In the genomic region with DNA sequence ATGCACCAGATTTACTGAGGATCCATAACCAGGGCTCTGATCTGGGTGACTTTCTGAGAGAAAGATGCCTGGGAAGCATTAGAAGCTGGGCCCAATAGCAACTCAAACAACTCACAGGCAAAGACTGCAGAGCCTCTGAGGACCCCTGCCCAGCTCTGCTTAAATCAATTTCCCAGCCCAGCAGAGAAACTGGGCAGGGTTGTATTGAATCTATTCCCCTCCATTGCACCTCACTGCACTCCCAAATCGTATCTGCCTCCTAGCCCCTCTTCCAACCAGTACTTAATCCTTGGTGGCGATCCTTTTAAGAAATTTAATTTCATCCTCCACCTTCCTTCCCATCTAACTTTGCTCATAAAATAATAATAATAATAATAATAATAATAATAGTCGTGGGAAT, we compare ENCODE assay signal across 19 mouse cellular contexts.
"Had no signal": no experiment of that assay in that cellular context is flagged by ENCODE, and none has a peak within 500 bp of the region (broad histone marks: within the 10 kb centered on the region; RNA-seq: fewer than 3 reads in every experiment).

No protein-coding gene starts in this region.

- H3K36me3 ChIP-seq: limb, embryonic 10.5 days; limb, embryonic 13.5 days; liver, embryonic 12.5 days; liver, embryonic 15.5 days; lung, embryonic 15.5 days; midbrain, embryonic 15.5 days; stomach, embryonic 15.5 days had no signal

- H3K4me3 ChIP-seq: limb, embryonic 10.5 days; limb, embryonic 13.5 days; liver, embryonic 12.5 days; liver, embryonic 15.5 days; lung, embryonic 15.5 days; midbrain, embryonic 15.5 days; myocyte; stomach, embryonic 15.5 days had no signal

- H3K9ac ChIP-seq: limb, embryonic 13.5 days; liver, embryonic 12.5 days; liver, embryonic 15.5 days; lung, embryonic 15.5 days; midbrain, embryonic 15.5 days; stomach, embryonic 15.5 days had no signal

- DNase-seq: kidney, adult 2 months; kidney, postnatal 25 days; liver; lung, adult 18-20 months; lung, postnatal 10 days; lung, postnatal 36 days; right cerebral cortex, postnatal 25 days; spleen, adult 18-20 months; thymus, postnatal 25 days had no signal

- ATAC-seq: liver, embryonic 12.5 days; midbrain, embryonic 15.5 days had no signal

- H3K27me3 ChIP-seq: limb, embryonic 13.5 days; liver, embryonic 12.5 days; liver, embryonic 15.5 days; lung, embryonic 15.5 days; midbrain, embryonic 15.5 days; stomach, embryonic 15.5 days had no signal

- H3K4me2 ChIP-seq: limb, embryonic 13.5 days; liver, embryonic 12.5 days; liver, embryonic 15.5 days; lung, embryonic 15.5 days; midbrain, embryonic 11.5 days; midbrain, embryonic 15.5 days; stomach, embryonic 15.5 days had no signal

- H3K9me3 ChIP-seq: limb, embryonic 10.5 days; limb, embryonic 13.5 days; liver, embryonic 12.5 days; liver, embryonic 15.5 days; lung, embryonic 15.5 days; midbrain, embryonic 15.5 days; stomach, embryonic 15.5 days had no signal

- H3K4me1 ChIP-seq: limb, embryonic 13.5 days; liver, embryonic 12.5 days; liver, embryonic 15.5 days; lung, embryonic 15.5 days; midbrain, embryonic 15.5 days; stomach, embryonic 15.5 days had no signal

- H3K27ac ChIP-seq: kidney, postnatal 0 days; limb, embryonic 10.5 days; limb, embryonic 13.5 days; liver, embryonic 12.5 days; liver, embryonic 15.5 days; lung, embryonic 15.5 days; midbrain, embryonic 15.5 days; stomach, embryonic 15.5 days had no signal
